Mouse (Mus musculus) midbrain, postnatal 0 days (tissue): ENCODE measurements around the gene Gpr132. TPM values are rescaled to one million over a fixed set of nuclear protein-coding genes. Genes with fewer than 3 reads are reported as not detected.

Experiments used
- ATAC-seq: fragments of 200-750 bp; cut with Nextera tagmentation; 2 replicates; pipeline ENCODE4 v1.8.0; 2017; ENCODE audit warnings: moderate number of reproducible peaks, mild to moderate bottlenecking, moderate TSS enrichment, moderate library complexity; ENCODE audit not compliant: low FRiP score
- DNase-seq: peaks from one replicate; pipeline ENCODE4 v3.0.0-alpha.2; 2015; ENCODE audit warnings: low spot score
- H3K27ac ChIP-seq: fragments of 300-500 bp; sonication (generic); 2 replicates; pipeline ENCODE4 v1.5.1; 2014; ENCODE audit warnings: low read depth, mild to moderate bottlenecking, low read length, mixed read lengths
- H3K27me3 ChIP-seq: fragments of 300-500 bp; sonication (generic); 2 replicates; pipeline ENCODE4 v1.6.1; 2014; ENCODE audit warnings: low read length, control low read depth, mixed read lengths; ENCODE audit not compliant: insufficient read depth
- H3K36me3 ChIP-seq: fragments of 300-500 bp; sonication (generic); 2 replicates; pipeline ENCODE4 v1.6.1; 2014; ENCODE audit warnings: low read length, control low read depth, mixed read lengths; ENCODE audit not compliant: insufficient read depth
- H3K4me1 ChIP-seq: fragments of 300-500 bp; sonication (generic); 2 replicates; pipeline ENCODE4 v1.6.1; 2014; ENCODE audit warnings: mild to moderate bottlenecking, control low read depth, antibody characterized with exemption, low read length, mixed read lengths; ENCODE audit not compliant: insufficient read depth
- H3K4me2 ChIP-seq: fragments of 300-500 bp; sonication (generic); 2 replicates; pipeline ENCODE4 v1.6.1; 2014; ENCODE audit warnings: low read depth, mild to moderate bottlenecking, low read length, mixed read lengths; ENCODE audit not compliant: poor library complexity, severe bottlenecking
- H3K4me3 ChIP-seq: fragments of 300-500 bp; sonication (generic); 2 replicates; pipeline ENCODE4 v1.5.1; 2014; ENCODE audit warnings: low read depth, mild to moderate bottlenecking, low read length, moderate library complexity
- H3K9ac ChIP-seq: fragments of 300-500 bp; sonication (generic); replicated peaks from 2 replicates; pipeline ENCODE4 v1.6.1; 2014; ENCODE audit warnings: mild to moderate bottlenecking, low read length, moderate library complexity, mixed read lengths; ENCODE audit not compliant: poor library complexity, severe bottlenecking
- H3K9me3 ChIP-seq: fragments of 300-500 bp; sonication (generic); 2 replicates; pipeline ENCODE4 v1.6.1; 2016; ENCODE audit warnings: low read length, control low read depth
- CTCF ChIP-seq: IDR thresholded peaks from 2 replicates; pipeline ENCODE4 v1.5.1; 2016; ENCODE audit warnings: antibody characterized with exemption, mild to moderate bottlenecking
- WGBS: fragments of 180-500 bp; shearing (Covaris S2); extraction: QIAGEN DNeasy Blood & Tissue Kit; methylation state at CpG from one replicate; pipeline ENCODE4 v1.1.7; 2014; 5-methylcytosine and 5-hydroxymethylcytosine counted together
- polyA plus RNA-seq: library from polyadenylated mRNA; unstranded; fragments of >200 nt; fragmentation: Nextera tagmentation; extraction: Ambion mirVana; gene quantifications from 2 replicates; pipeline ENCODE4 v1.2.1, GENCODE M21; 2015
- total RNA-seq: library from RNA; depleted of rRNA; stranded (reverse); fragments of >200 nt; gene quantifications from 2 replicates; pipeline ENCODE4 v1.2.3, GENCODE M21; 2014

Gpr132 gene
- total and polyA plus RNA-seq, 2 experiments from 2014 or later = 0.06 to 0.16 TPM

DNA sequence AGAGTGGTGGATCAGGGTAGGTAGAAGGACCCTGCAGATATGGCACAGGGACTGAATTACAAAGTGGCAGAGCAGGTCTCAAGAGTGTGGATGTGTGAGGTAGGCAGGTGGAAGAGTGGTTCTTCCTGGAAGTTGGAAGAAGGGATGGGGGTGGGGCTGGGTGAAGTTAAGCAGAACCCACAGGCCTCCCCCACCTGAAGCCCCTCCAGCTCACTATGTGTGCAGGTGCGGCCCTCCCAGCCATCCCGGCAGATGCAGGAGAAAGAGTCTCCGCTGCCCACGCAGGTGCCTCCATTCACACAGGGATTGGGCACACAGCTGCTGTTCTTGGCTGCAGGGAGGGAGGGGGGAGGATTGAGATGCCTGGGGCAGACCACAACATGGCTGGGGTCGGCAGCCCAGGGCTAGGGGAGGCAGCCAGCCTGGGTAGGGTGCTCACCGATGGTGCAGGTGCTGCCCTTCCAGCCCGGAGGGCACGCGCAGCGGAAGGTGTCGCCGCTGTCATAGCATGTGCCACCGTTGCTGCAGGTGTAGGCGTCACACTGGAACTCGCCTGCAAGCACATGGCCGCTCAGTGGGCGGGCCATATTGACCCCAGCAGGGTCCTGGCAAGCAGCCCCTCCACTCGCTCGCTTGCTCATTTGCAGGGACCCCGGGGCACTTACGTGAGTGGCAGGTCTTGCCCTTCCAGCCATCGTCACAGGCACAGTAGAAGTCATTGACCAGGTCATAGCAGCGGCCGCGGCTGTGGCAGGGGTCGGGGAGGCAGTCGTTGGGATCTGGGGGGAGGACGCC is 45.1 kb upstream of the Gpr132 start:
- DNase-seq (no peak), ATAC-seq (no peak)

DNA sequence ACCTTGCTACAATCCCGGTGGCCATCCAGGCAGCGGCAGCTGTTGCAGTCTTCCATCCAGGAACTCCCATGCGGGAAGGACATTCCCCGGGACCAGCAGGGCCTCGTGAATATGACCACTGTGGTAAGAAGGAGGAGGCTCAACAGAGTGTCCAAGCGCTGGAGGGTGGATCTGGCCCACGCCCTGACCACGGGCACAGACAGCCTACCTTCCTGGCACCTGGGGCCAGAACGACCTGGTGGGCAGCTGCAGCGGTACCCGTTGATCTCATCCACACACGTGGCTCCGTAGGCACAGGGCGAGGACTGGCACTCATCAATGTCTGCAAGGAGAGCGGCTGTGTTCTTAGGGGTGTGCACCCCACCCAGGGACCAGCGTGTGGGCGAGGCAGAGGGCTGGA is 43.7 kb upstream of the Gpr132 start:
- no peak overlapping the region for H3K4me2 ChIP-seq
- peaks cover 92% of the 10 kb centered on the region for H3K36me3 ChIP-seq
- DNase-seq (no peak), ATAC-seq (no peak)
- H3K9ac ChIP-seq = no peak overlapping the region
- H3K9me3 ChIP-seq = no peaks in the 10 kb centered on the region
- 97% methylated on average over 17 of the region's 17 CpGs for WGBS
- no peaks in the 10 kb centered on the region for H3K27me3 ChIP-seq
- H3K27ac ChIP-seq = no peak overlapping the region
- no peak overlapping the region for H3K4me3 ChIP-seq
- H3K4me1 ChIP-seq = no peaks in the 10 kb centered on the region
- no peak for TF ChIP-seq CTCF

More for the DNA sequence above, 45.1 kb upstream of the Gpr132 start:
- Histone ChIP-seq H3K4me2 (no peak overlapping the region), H3K9me3 (no peaks in the 10 kb centered on the region), H3K27ac (no peak overlapping the region), H3K9ac (no peak overlapping the region), H3K36me3 (peaks cover 95% of the 10 kb centered on the region), H3K4me1 (no peaks in the 10 kb centered on the region), H3K4me3 (no peak overlapping the region), H3K27me3 (no peaks in the 10 kb centered on the region)
- no peak for TF ChIP-seq CTCF
- 91% methylated on average over 28 of the region's 28 CpGs for WGBS

DNA sequence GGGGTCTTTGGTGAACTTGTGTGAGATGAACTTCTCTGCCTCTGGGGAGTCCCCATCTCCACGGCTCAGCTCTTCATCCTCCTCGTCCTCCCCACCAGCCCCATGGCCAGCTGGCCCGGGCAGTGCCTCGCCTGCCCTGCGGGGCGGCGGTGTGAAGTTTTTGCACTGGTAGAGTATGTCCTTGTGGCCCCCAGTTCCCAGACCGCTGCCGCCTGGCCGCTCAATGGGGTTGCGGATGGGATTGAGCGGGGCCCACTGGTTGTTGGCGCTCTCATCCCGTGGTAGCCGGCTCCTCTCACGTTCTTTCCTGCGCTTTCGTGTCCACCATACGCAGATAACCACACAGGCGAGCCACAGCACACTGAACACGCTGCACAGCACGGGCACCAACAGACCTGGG is 41.0 kb upstream of the Gpr132 start:
- Histone ChIP-seq H3K4me1 (no peaks in the 10 kb centered on the region), H3K9ac (no peak overlapping the region), H3K4me3 (no peak overlapping the region), H3K4me2 (no peak overlapping the region), H3K9me3 (no peaks in the 10 kb centered on the region), H3K36me3 (peaks cover 77% of the 10 kb centered on the region), H3K27ac (no peak overlapping the region), H3K27me3 (no peaks in the 10 kb centered on the region)
- 95% methylated on average over 22 of the region's 22 CpGs for WGBS
- TF ChIP-seq CTCF = no peak
- DNase-seq = no peak
- no peak for ATAC-seq

DNA sequence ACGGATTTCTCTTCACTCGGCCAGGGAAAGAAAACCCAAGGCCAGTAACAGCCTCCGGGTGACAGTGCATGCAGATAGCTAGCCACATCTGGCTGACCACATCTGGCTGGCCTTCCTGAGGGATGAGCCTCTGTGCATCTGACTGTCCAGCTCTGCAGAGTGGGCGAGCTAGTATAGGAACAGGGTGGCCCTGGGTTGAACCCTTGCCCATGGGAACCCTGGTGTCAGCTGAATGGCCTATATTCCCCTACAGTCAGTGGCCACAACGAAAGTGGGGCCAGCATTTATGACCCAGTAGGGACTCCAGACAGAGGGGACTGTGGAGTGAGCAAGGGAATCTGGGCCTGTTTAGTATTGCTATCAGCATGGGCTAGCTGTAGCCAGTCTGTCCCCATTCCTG is 37.0 kb upstream of the Gpr132 start:
- Histone ChIP-seq H3K9me3 (no peaks in the 10 kb centered on the region), H3K4me2 (no peak overlapping the region), H3K27me3 (no peaks in the 10 kb centered on the region), H3K4me1 (no peaks in the 10 kb centered on the region), H3K27ac (no peak overlapping the region), H3K4me3 (no peak overlapping the region), H3K36me3 (peaks cover 37% of the 10 kb centered on the region), H3K9ac (no peak overlapping the region)
- DNase-seq (no peak), ATAC-seq (no peak)
- WGBS = 88% methylated on average over 5 of the region's 5 CpGs
- no peak for TF ChIP-seq CTCF

DNA sequence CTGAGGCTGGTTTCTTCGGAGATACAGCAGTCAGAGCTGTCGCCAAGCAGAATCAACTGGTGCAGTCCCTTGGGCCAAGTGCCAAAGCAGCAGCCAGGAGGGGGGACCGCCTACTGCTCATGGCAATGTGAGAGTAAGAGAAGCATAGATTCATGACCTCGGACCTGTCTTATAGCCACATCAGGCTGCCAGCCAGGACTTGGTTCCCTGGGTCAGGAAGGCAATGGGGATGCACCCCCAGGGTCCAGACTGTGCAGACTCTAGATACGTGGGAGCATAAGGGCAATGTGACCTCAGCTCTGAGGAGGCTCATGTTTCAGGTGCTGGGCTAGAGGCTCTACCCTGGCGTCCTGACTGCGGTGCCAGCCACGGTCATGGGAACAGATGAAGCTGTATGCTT is 35.9 kb upstream of the Gpr132 start:
- H3K27me3 ChIP-seq = no peaks in the 10 kb centered on the region
- peaks cover 27% of the 10 kb centered on the region for H3K36me3 ChIP-seq
- H3K4me2 ChIP-seq = no peak overlapping the region
- no peak for TF ChIP-seq CTCF
- H3K4me1 ChIP-seq = no peaks in the 10 kb centered on the region
- ATAC-seq (no peak), DNase-seq (no peak)
- 73% methylated on average over 8 of the region's 8 CpGs for WGBS
- H3K4me3 ChIP-seq = no peak overlapping the region
- H3K9ac ChIP-seq = no peak overlapping the region
- no peaks in the 10 kb centered on the region for H3K9me3 ChIP-seq
- H3K27ac ChIP-seq = no peak overlapping the region

DNA sequence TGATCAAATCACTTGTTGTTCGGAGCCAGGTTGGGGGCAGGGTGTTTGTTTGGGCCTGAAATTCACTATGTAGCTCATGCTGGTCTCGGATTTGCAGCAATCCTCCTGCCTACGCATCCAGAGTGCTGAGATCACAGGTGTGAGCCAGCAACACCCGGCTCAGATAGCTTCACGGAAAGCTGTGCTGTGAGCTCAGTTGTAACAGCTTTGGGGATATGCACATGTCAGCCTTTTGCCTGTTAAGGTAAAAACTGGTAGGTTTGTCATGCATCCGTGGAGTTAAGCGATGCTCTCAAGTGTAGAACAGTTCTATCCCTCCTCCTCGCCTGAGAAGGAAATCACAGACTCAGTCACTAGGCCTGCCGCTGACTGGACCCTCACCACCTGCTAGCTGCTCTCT is 32.6 kb upstream of the Gpr132 start:
- Histone ChIP-seq H3K4me1 (0 out of 2 replicates have a peak, but pooled peaks cover 2% of the 10 kb centered on the region), H3K9me3 (no peaks in the 10 kb centered on the region), H3K4me3 (no peak overlapping the region), H3K9ac (no peak overlapping the region), H3K36me3 (0 out of 2 replicates have a peak, but pooled peaks cover 4% of the 10 kb centered on the region), H3K27ac (no peak overlapping the region), H3K4me2 (no peak overlapping the region), H3K27me3 (no peaks in the 10 kb centered on the region)
- ATAC-seq (no peak), DNase-seq (no peak)
- TF ChIP-seq CTCF = no peak
- 87% methylated on average over 9 of the region's 9 CpGs for WGBS
